Mouse (Mus musculus) forebrain, embryonic 13.5 days (tissue): Measurements from ENCODE around the gene Ttll6. TPM values are rescaled to one million over a fixed set of nuclear protein-coding genes. Genes with fewer than 3 reads are reported as not detected.

Experiments
- ATAC-seq: fragments of 200-750 bp; cut with Nextera tagmentation; 2 replicates; pipeline ENCODE4 v1.8.0; 2017
- H3K27ac ChIP-seq: fragments of 300-500 bp; sonication (generic); 2 replicates; pipeline ENCODE4 v1.5.1; 2015; ENCODE audit warnings: inconsistent platforms, mild to moderate bottlenecking, moderate library complexity
- H3K27me3 ChIP-seq: fragments of 300-500 bp; sonication (generic); 2 replicates; pipeline ENCODE4 v1.6.1; 2015; ENCODE audit warnings: mild to moderate bottlenecking, inconsistent platforms
- H3K36me3 ChIP-seq: fragments of 300-500 bp; sonication (generic); 2 replicates; pipeline ENCODE4 v1.6.1; 2015; ENCODE audit warnings: mild to moderate bottlenecking, inconsistent platforms; ENCODE audit not compliant: poor library complexity, severe bottlenecking
- H3K4me1 ChIP-seq: fragments of 300-500 bp; sonication (generic); 2 replicates; pipeline ENCODE4 v1.6.1; 2015; ENCODE audit warnings: inconsistent platforms
- H3K4me2 ChIP-seq: fragments of 300-500 bp; sonication (generic); 2 replicates; pipeline ENCODE4 v1.6.1; 2015; ENCODE audit warnings: inconsistent platforms, mild to moderate bottlenecking, moderate library complexity
- H3K4me3 ChIP-seq: fragments of 300-500 bp; sonication (generic); 2 replicates; pipeline ENCODE4 v1.5.1; 2015; ENCODE audit warnings: mild to moderate bottlenecking, inconsistent platforms
- H3K9ac ChIP-seq: fragments of 300-500 bp; sonication (generic); 2 replicates; pipeline ENCODE4 v1.6.1; 2015; ENCODE audit warnings: mild to moderate bottlenecking, inconsistent platforms
- H3K9me3 ChIP-seq: fragments of 300-500 bp; sonication (generic); replicated peaks from 2 replicates; pipeline ENCODE4 v1.6.1; 2016; ENCODE audit warnings: inconsistent platforms
- WGBS: fragments of 180-500 bp; shearing (Covaris S2); methylation state at CpG from one replicate; pipeline ENCODE4 v1.1.7; 2015; 5-methylcytosine and 5-hydroxymethylcytosine counted together
- polyA plus RNA-seq: library from polyadenylated mRNA; unstranded; fragments of >200 nt; fragmentation: Nextera tagmentation; extraction: Ambion mirVana; gene quantifications from 2 replicates; pipeline ENCODE4 v1.2.1, GENCODE M21; 2015

Ttll6 gene
- polyA plus RNA-seq, 1 experiment from 2014 or later, result 0.22 TPM

DNA sequence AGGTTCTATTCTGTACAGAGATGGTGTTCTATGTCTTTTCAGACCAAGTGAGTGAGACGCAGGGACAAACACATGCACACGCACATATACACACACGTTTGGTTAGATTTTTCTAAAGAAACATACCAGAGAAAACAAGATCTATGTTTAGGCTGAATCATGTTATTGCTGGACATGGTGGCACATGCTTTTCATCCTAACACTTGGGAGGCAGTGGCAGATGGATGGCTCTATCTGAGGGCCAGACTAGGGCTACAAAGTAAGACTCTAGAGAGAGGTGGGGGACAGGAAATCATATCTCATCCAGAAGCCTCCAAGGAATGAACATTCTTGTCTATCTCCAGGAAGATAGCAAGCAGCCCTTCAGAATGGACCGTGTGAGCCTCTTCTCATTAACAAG lies 47.5 kb downstream of the Ttll6 start:
- 25% methylated on average over 4 of the region's 4 CpGs for WGBS

DNA sequence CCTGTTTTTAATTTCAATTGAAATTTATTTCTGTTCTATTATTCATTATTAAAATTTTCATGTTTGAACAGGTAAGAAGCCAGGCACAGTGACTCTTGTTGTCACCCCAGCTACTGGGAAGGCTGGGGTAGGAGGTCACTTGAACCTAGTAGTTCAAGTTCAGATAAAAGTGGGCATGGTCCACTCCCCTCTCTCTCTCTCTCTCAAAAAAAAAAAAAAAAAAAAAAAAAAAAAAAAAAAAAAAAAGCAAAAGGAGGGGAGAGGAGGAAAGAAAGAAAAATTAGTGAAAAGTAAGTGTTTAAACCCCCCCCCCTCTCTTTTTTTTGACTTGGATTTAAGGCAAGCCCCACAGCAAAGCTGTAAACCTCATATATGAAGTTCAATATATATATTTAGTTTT lies 50.6 kb downstream of the Ttll6 start:
- H3K9ac ChIP-seq, result no peak overlapping the region
- H3K27me3 ChIP-seq, result peaks cover 100% of the 10 kb centered on the region
- no peak overlapping the region for H3K4me2 ChIP-seq
- H3K36me3 ChIP-seq, result no peaks in the 10 kb centered on the region
- H3K4me1 ChIP-seq, result no peaks in the 10 kb centered on the region
- no peak for ATAC-seq
- H3K9me3 ChIP-seq, result no peaks in the 10 kb centered on the region; the same call in 1 of the 2 replicates
- H3K4me3 ChIP-seq, result no peak overlapping the region
- H3K27ac ChIP-seq, result no peak overlapping the region

More for the DNA sequence above, 47.5 kb downstream of the Ttll6 start:
- Histone ChIP-seq H3K36me3 (no peaks in the 10 kb centered on the region), H3K4me1 (no peaks in the 10 kb centered on the region), H3K27me3 (peaks cover 100% of the 10 kb centered on the region), H3K4me3 (no peak overlapping the region), H3K4me2 (no peak overlapping the region), H3K9ac (no peak overlapping the region), H3K27ac (no peak overlapping the region), H3K9me3 (no peaks in the 10 kb centered on the region; the same call in 1 of the 2 replicates)
- ATAC-seq, result no peak

DNA sequence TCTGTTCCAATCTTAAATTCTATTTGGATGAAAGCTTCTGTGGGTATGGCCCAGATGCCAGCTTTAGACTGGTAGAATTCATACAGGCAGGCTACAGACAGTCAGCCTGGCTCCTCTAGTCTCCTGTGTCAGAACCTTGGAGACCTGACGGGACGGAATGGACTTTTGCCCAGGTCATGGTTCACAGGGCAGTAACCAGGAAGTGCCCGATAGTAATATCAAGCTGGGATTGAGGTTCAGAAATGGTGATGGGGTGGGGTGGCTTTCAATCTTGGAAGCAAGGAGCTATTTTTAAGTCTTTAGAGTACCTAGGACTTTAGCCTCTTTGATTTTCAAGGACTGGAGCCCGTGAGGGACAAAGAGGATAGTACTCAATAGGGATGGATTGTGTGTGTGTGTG lies 53.7 kb downstream of the Ttll6 start:
- WGBS, result 14% methylated on average over 4 of the region's 4 CpGs
- Histone ChIP-seq H3K4me1 (no peaks in the 10 kb centered on the region), H3K27ac (no peak overlapping the region), H3K4me2 (no peak overlapping the region), H3K4me3 (no peak overlapping the region), H3K27me3 (peaks cover 100% of the 10 kb centered on the region), H3K9ac (no peak overlapping the region), H3K9me3 (no peaks in the 10 kb centered on the region; the same call in 1 of the 2 replicates), H3K36me3 (no peaks in the 10 kb centered on the region)
- ATAC-seq, result no peak

GRCm38 (mm10) chr11:96189810-96190522 lies 56.4 kb downstream of the Ttll6 start:
- Histone ChIP-seq H3K27me3 (peaks cover 100% of the 10 kb centered on the region), H3K9ac (no peak overlapping the region)
- under 1% methylated on average over 28 of the region's 28 CpGs for WGBS

DNA sequence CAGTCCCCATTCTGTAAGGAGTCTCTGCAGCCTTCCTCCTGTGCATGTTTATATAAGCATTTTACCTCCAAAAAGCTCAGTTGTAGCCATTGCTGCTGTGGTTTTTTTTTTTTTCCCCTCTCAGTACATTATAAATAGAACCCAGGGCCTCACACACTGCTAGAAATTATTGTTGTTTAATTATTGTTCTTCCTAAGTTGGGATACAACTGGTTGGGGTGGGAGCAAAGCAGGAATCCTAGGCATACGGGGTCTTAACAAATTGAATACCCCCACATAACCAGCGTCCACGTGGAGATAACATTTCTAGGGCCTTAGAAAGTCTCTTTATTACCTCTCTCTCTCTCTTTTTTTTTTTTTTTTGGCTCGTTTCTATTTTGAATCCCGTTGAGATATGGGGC lies 57.5 kb downstream of the Ttll6 start:
- H3K4me1 ChIP-seq, result 0 out of 2 replicates have a peak, but pooled peaks cover 4% of the 10 kb centered on the region
- no peaks in the 10 kb centered on the region for H3K36me3 ChIP-seq
- no peak overlapping the region for H3K4me2 ChIP-seq
- H3K9me3 ChIP-seq, result no peaks in the 10 kb centered on the region
- peaks cover 100% of the 10 kb centered on the region for H3K27me3 ChIP-seq
- WGBS, result 4% methylated on average over 5 of the region's 5 CpGs
- H3K9ac ChIP-seq, result no peak overlapping the region
- no peak overlapping the region for H3K4me3 ChIP-seq
- H3K27ac ChIP-seq, result no peak overlapping the region
- no peak for ATAC-seq

More at GRCm38 (mm10) chr11:96189810-96190522, 56.4 kb downstream of the Ttll6 start:
- Histone ChIP-seq H3K36me3 (no peaks in the 10 kb centered on the region), H3K4me1 (0 out of 2 replicates have a peak, but pooled peaks cover 4% of the 10 kb centered on the region), H3K9me3 (no peaks in the 10 kb centered on the region), H3K27ac (no peak overlapping the region), H3K4me2 (no peak overlapping the region), H3K4me3 (no peak overlapping the region)
- ATAC-seq, result no peak

- peaks cover 100% of the 10 kb centered on the region for H3K27me3 ChIP-seq
- H3K27ac ChIP-seq, result no peak within 1 kb of the TSS
- H3K9ac ChIP-seq, result no peak within 1 kb of the TSS
- no peaks in the 10 kb centered on the region for H3K36me3 ChIP-seq
- H3K9me3 ChIP-seq, result no peaks in the 10 kb centered on the region
- 0 out of 2 replicates have a peak, but pooled peaks cover 4% of the 10 kb centered on the region for H3K4me1 ChIP-seq
- peak within 1 kb of the TSS; percentile 34 for H3K4me2 ChIP-seq
- 0 out of 2 replicates have a peak within 1 kb of the TSS, but pooled peaks have one; percentile 2 for H3K4me3 ChIP-seq
- 0 out of 2 replicates have a peak, but pooled peaks have one; percentile 36 for ATAC-seq
- WGBS, result under 1% methylated on average over 35 of the region's 35 CpGs
Measured at GRCm38 (mm10) chr11:96193521-96194400, 60.2 kb downstream of the Ttll6 start, which contains the start of gene Hoxb13. TSS of gene Hoxb13 (plus strand) at chr11:96194316.

DNA sequence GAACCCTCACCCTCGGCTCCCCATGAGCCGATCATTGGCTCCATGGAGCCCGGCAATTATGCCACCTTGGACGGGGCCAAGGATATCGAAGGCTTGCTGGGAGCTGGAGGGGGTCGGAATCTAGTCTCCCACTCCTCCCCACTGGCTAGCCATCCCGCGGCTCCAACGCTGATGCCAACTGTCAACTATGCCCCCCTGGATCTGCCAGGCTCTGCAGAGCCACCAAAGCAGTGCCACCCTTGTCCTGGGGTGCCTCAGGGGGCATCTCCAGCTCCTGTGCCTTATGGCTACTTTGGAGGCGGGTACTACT lies 60.8 kb downstream of the Ttll6 start:
- Histone ChIP-seq H3K4me1 (0 out of 2 replicates have a peak, but pooled peaks cover 4% of the 10 kb centered on the region), H3K9me3 (no peaks in the 10 kb centered on the region), H3K4me2 (peak overlapping the region; percentile 34), H3K4me3 (0 out of 2 replicates have a peak overlapping the region, but pooled peaks have one; percentile 2), H3K9ac (no peak overlapping the region), H3K27ac (no peak overlapping the region), H3K36me3 (no peaks in the 10 kb centered on the region), H3K27me3 (peaks cover 100% of the 10 kb centered on the region)
- ATAC-seq, result no peak
- WGBS, result 2% methylated on average over 10 of the region's 10 CpGs

GRCm38 (mm10) chr11:96194961-96195640 lies 61.5 kb downstream of the Ttll6 start:
- Histone ChIP-seq H3K4me1 (0 out of 2 replicates have a peak, but pooled peaks cover 4% of the 10 kb centered on the region), H3K36me3 (no peaks in the 10 kb centered on the region), H3K27me3 (peaks cover 100% of the 10 kb centered on the region), H3K27ac (no peak overlapping the region), H3K4me3 (no peak overlapping the region), H3K9ac (no peak overlapping the region), H3K9me3 (no peaks in the 10 kb centered on the region), H3K4me2 (no peak overlapping the region)
- 8% methylated on average over 11 of the region's 11 CpGs for WGBS
- no peak for ATAC-seq

DNA sequence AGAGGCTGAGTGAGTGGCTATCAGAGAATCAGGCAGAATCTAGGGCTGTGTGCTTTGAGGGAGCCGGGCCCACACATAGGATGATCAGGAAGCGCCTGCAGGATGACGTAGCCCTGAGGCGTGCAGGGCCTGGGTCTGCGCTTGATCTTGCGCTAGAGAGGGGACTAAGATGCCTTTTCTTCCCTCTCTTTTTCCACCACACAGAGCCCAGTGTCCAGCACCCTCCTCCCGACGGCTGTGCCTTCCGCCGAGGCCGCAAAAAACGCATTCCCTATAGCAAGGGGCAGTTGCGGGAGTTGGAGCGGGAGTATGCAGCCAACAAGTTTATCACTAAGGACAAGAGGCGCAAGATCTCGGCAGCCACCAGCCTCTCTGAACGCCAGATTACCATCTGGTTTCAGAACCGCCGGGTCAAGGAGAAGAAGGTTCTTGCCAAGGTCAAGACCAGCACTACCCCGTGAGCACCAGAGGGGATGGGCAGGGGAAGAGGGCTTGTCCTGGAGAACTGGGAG lies 62.2 kb downstream of the Ttll6 start:
- no peak overlapping the region for H3K4me3 ChIP-seq
- no peak overlapping the region for H3K9ac ChIP-seq
- 0 out of 2 replicates have a peak, but pooled peaks cover 4% of the 10 kb centered on the region for H3K4me1 ChIP-seq
- no peak overlapping the region for H3K27ac ChIP-seq
- ATAC-seq, result no peak
- no peaks in the 10 kb centered on the region for H3K9me3 ChIP-seq
- no peak overlapping the region for H3K4me2 ChIP-seq
- no peaks in the 10 kb centered on the region for H3K36me3 ChIP-seq
- WGBS, result 2% methylated on average over 20 of the region's 20 CpGs
- peaks cover 100% of the 10 kb centered on the region for H3K27me3 ChIP-seq

DNA sequence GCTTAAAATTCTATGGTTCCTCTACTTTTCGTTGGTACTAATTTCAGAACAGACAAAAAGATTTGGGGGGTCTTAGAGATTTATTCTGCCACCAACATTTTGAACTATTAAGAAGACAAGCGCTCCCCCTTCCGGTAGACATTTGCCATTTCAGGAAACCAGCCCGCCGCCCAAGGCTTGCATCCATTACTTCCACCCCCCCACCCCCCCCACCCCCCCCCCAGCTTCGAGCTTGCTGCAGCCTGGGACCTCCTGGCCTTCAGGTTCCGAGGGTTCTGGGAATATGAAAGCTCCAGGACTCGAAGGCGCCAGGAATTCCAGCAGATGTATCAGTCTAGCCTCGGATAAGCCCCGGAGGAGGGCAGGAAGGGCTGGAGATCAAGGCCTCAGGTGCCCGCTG lies 65.1 kb downstream of the Ttll6 start:
- Histone ChIP-seq H3K4me3 (no peak overlapping the region), H3K9ac (no peak overlapping the region), H3K36me3 (no peaks in the 10 kb centered on the region), H3K27ac (no peak overlapping the region), H3K4me1 (0 out of 2 replicates have a peak, but pooled peaks cover 4% of the 10 kb centered on the region), H3K9me3 (no peaks in the 10 kb centered on the region), H3K4me2 (no peak overlapping the region), H3K27me3 (peaks cover 100% of the 10 kb centered on the region)
- no peak for ATAC-seq
- 2% methylated on average over 12 of the region's 12 CpGs for WGBS

DNA sequence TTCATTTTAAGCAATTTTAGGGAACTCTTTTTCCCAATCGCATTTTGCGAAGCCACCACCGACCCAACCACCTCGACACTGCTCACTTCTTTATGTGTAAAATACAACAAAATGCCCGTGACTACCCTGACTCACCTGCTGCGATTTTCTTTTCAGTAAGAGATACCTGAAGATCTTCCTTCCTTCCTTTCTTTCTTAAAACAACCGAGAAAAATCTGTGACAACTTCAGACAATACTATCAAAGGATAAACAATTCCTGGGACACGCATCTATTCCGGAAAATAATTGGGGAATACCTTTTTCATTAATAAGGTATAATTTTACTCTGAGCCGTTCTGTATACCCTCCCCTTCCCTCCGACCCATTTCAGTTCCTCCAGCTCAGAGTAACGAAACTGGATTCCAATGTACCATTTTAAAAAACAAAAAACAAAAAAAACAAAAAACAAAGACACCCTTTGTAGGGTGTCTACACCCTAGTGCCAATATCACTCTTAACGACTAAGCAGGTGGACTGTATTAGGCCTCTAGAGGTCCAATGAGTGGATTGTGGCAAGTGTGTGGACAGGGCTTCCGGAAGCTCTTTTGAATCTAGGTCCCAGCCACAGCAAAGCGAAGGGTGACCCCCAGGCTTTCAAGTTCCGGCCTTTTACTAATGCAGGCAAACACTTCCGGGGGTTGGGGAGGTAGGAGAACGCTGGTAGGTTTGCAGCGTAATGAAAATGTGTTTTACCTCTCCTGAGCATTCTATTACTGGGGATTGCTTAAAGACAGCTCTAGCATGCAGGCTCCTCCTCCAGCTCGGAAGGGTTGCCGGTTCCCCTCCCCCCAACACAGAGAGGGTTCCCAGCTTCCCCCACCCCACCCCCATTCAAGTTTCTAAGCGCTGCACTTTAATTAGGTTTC lies 65.8 kb downstream of the Ttll6 start:
- Histone ChIP-seq H3K36me3 (no peaks in the 10 kb centered on the region), H3K27me3 (peaks cover 100% of the 10 kb centered on the region), H3K9ac (no peak overlapping the region), H3K4me2 (no peak overlapping the region), H3K4me3 (no peak overlapping the region), H3K27ac (no peak overlapping the region), H3K9me3 (no peaks in the 10 kb centered on the region), H3K4me1 (no peaks in the 10 kb centered on the region)
- no peak for ATAC-seq
- 3% methylated on average over 22 of the region's 22 CpGs for WGBS
